Mouse (Mus musculus) kidney, adult 2 months (tissue): Measurements from ENCODE around the gene Soga3. TPM values are rescaled to one million over a fixed set of nuclear protein-coding genes. Genes with fewer than 3 reads are reported as not detected.

Experiments used
- DNase-seq: peaks from one replicate; pipeline ENCODE4 v3.0.0; 2021
- H3K27ac ChIP-seq: fragments of 200-500 bp; 2 replicates; pipeline ENCODE4 v1.5.1; 2012; ENCODE audit warnings: low read depth, low read length, control low read depth, inconsistent platforms; ENCODE audit not compliant: insufficient read depth
- H3K27me3 ChIP-seq: fragments of 200-500 bp; replicated peaks from 2 replicates; pipeline ENCODE4 v1.6.1; 2012; ENCODE audit warnings: mild to moderate bottlenecking, moderate library complexity, low read length, inconsistent platforms; ENCODE audit not compliant: control insufficient read depth, insufficient read depth
- H3K36me3 ChIP-seq: fragments of 200-500 bp; 2 replicates; pipeline ENCODE4 v1.6.1; 2012; ENCODE audit warnings: mild to moderate bottlenecking, moderate library complexity, low read length, inconsistent platforms; ENCODE audit not compliant: control insufficient read depth, insufficient read depth
- H3K4me1 ChIP-seq: fragments of 200-500 bp; 2 replicates; pipeline ENCODE4 v1.6.1; 2011; ENCODE audit warnings: low read length; ENCODE audit not compliant: control insufficient read depth, insufficient read depth
- H3K4me3 ChIP-seq: fragments of 200-500 bp; 2 replicates; pipeline ENCODE4 v1.5.1; 2011; ENCODE audit warnings: mild to moderate bottlenecking, low read depth, low read length, control low read depth; ENCODE audit not compliant: insufficient read depth
- CTCF ChIP-seq: fragments of 200-500 bp; conservative IDR thresholded peaks from 2 replicates; pipeline ENCODE4 v1.5.1; 2011; ENCODE audit warnings: low read depth, mild to moderate bottlenecking, control low read depth, low read length, moderate library complexity, mixed read lengths; ENCODE audit not compliant: insufficient read depth, insufficient read length
- POLR2A ChIP-seq: fragments of 200-500 bp; IDR thresholded peaks from one replicate; pipeline ENCODE4 v1.6.1; 2011; ENCODE audit warnings: low read depth, low read length, control low read depth
- WGBS: fragments of 180-500 bp; shearing (Covaris S2); methylation state at CpG from one replicate; pipeline ENCODE4 v1.1.7; 2018; 5-methylcytosine and 5-hydroxymethylcytosine counted together
- polyA plus RNA-seq: library from polyadenylated mRNA; depleted of rRNA; stranded (reverse); fragments of >200 nt; gene quantifications from 2 replicates; pipeline ENCODE4 v1.2.3, GENCODE M21; 2012

The Soga3 gene
- polyA plus RNA-seq, 1 experiment: 0.09 TPM

DNA sequence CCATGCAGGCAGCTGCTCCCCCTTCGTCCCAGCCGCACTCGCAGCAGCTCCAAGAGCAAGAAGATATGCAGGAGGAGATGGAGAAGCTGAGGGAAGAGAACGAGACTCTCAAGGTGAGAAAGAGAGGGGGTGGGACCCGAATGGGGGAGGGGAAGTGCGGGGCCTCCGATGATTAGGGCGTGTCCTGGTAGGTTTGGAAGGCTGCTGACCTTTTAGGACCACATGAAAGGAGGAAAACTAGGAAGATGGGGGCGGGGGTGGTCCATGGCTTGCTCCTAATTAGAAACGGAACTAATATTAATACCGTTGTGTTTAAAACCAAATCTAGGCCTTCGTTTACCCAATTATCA lies 4.0 kb downstream of the Soga3 start:
- WGBS: under 1% methylated on average over 12 of the region's 12 CpGs
- H3K27ac ChIP-seq: no peak overlapping the region
- no peak for DNase-seq
- H3K36me3 ChIP-seq: no peaks in the 10 kb centered on the region
- no peak for TF ChIP-seq CTCF
- TF ChIP-seq POLR2A: no peak
- H3K4me3 ChIP-seq: no peak overlapping the region
- no peaks in the 10 kb centered on the region for H3K4me1 ChIP-seq
- H3K27me3 ChIP-seq: peaks cover 5% of the 10 kb centered on the region

DNA sequence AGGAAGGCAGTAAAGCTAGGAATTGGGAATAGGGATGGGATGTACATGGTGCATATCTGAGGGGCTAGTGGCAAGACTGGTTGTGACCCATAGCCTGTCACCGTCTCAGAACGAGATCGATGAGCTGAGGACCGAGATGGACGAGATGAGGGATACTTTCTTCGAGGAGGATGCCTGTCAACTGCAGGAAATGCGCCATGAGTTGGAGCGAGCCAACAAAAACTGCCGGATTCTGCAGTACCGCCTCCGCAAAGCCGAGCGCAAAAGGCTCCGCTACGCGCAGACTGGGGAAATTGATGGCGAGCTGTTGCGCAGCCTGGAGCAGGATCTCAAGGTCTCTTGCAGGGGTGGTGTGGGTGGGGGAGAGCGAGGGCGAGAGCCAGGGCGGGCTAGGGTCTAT lies 4.4 kb downstream of the Soga3 start:
- no peak overlapping the region for H3K27ac ChIP-seq
- no peaks in the 10 kb centered on the region for H3K36me3 ChIP-seq
- WGBS: 2% methylated on average over 21 of the region's 21 CpGs
- no peaks in the 10 kb centered on the region for H3K4me1 ChIP-seq
- no peak for DNase-seq
- TF ChIP-seq CTCF (no peak), POLR2A (no peak)
- H3K27me3 ChIP-seq: peaks cover 5% of the 10 kb centered on the region
- H3K4me3 ChIP-seq: no peak overlapping the region

DNA sequence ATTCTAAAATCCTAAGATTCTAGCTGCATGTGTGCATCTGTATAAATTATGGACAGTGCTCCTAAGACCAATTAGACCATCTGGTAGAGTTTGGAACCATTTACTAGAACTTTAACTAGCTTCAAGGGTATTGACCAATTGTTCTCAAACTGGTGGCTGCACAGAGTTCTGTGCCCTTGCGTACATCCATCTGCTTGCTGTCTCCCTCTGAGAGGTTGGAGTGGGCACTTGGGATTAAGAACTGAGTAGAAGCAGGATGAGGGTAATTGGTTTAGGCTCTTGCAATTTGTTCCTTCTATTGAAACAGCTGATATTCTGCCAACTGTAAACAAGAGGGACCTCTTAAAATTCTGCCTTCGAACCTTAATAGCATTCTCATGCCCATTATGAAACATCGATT lies 11.7 kb downstream of the Soga3 start:
- TF ChIP-seq CTCF (no peak), POLR2A (no peak)
- Histone ChIP-seq H3K4me1 (no peaks in the 10 kb centered on the region), H3K36me3 (no peaks in the 10 kb centered on the region), H3K27ac (no peak overlapping the region), H3K4me3 (no peak overlapping the region), H3K27me3 (no peaks in the 10 kb centered on the region)
- 87% methylated on average over 3 of the region's 3 CpGs for WGBS
- no peak for DNase-seq

DNA sequence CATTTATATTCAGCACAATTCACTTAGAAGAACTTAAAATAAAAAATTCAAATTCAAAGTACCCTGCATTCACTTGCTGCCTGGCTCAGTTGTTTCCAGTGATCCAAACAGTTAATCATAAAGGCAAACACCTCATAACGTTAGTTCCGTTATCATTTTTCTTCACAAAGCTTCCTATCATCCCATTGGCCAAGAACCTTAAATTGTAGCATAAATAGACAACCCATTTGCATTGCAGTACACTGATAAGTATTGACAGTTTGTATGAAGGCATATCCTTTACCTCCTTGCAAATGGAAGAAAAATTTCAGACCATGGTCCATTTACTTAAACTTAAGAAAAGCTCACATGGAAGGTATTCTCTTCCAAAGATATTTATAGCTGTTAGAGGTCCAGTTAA lies 18.0 kb downstream of the Soga3 start:
- TF ChIP-seq CTCF: no peak
- no peak for TF ChIP-seq POLR2A

GRCm38 (mm10) chr10:29173778-29174177 lies 30.1 kb downstream of the Soga3 start:
- no peak for TF ChIP-seq CTCF
- TF ChIP-seq POLR2A: no peak
- Histone ChIP-seq H3K27ac (no peak overlapping the region), H3K4me3 (no peak overlapping the region), H3K36me3 (no peaks in the 10 kb centered on the region), H3K27me3 (no peaks in the 10 kb centered on the region), H3K4me1 (no peaks in the 10 kb centered on the region)
- 83% methylated on average over 2 of the region's 2 CpGs for WGBS
- no peak for DNase-seq

More for the DNA sequence above, 18.0 kb downstream of the Soga3 start:
- Histone ChIP-seq H3K27me3 (no peaks in the 10 kb centered on the region), H3K4me1 (no peaks in the 10 kb centered on the region), H3K27ac (no peak overlapping the region), H3K36me3 (no peaks in the 10 kb centered on the region), H3K4me3 (no peak overlapping the region)
- 88% methylated on average over 2 of the region's 2 CpGs for WGBS
- DNase-seq: no peak

DNA sequence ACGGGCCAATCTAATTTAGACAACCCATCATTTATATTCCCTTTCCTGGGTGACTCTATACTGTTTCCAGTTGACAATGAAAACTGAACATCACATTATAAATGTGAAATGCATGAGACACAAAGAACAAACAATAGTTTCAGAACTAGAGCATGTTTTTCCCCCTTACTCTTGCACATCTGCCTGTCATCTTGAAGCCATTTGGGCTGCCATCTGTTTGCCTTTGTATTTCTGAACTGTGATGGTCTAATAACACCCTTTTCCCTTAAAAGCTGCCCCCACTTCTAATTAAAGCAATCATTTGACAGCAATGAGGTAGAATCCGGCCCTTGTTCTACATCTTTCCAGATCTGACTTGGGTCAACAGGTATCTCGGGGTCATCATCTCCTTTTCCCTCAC lies 32.0 kb downstream of the Soga3 start:
- WGBS: 80% methylated on average over 3 of the region's 3 CpGs
- DNase-seq: no peak
- no peaks in the 10 kb centered on the region for H3K36me3 ChIP-seq
- no peaks in the 10 kb centered on the region for H3K27me3 ChIP-seq
- H3K4me1 ChIP-seq: no peaks in the 10 kb centered on the region
- H3K4me3 ChIP-seq: no peak overlapping the region
- no peak for TF ChIP-seq POLR2A
- no peak for TF ChIP-seq CTCF
- H3K27ac ChIP-seq: no peak overlapping the region

DNA sequence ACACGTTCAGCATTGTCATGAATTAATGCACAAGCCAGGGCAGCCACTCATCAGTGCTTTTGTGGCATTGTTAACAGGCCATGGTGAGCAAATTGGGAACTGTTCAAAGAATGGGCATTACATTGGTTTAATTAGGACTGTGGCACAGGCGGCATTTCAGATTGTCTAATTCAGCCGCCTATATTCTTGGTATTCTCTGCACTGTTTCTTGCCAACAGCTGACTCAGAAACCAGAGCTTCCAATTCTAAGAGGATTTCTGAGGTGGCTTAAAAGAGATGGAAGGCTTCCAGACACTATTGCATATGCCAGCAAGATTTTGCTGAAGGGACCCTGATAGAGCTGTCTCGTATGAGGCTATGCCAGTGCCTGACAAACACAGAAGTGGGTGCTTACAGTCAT lies 33.2 kb downstream of the Soga3 start:
- H3K27me3 ChIP-seq: no peaks in the 10 kb centered on the region
- TF ChIP-seq POLR2A (no peak), CTCF (no peak)
- H3K36me3 ChIP-seq: no peaks in the 10 kb centered on the region
- H3K4me1 ChIP-seq: no peaks in the 10 kb centered on the region
- no peak overlapping the region for H3K27ac ChIP-seq
- no peak overlapping the region for H3K4me3 ChIP-seq
- no peak for DNase-seq
- WGBS: 80% methylated on average over 4 of the region's 4 CpGs

DNA sequence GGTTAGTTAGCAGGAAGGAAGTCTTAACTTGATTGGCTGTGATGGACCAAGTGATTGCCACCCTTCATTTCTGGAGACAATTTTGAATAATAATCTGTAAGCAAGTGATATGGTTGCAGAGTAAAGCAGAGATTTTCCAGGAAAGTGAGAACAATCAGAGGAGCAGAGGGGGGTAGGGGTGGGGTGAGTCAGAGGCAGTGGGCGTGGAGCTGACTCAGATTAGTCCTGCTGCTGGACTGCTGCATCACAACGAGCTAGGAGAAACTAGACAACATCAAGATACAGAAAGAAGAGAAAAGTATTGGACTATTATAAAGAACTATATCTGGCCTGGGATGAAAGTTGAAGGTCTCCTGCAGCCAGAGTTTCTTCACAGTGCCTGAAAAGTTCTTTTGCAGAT lies 34.4 kb downstream of the Soga3 start:
- H3K27ac ChIP-seq: no peak overlapping the region
- no peak for DNase-seq

More for the DNA sequence above, 34.4 kb downstream of the Soga3 start:
- no peaks in the 10 kb centered on the region for H3K27me3 ChIP-seq
- no peaks in the 10 kb centered on the region for H3K36me3 ChIP-seq
- no peaks in the 10 kb centered on the region for H3K4me1 ChIP-seq
- no peak overlapping the region for H3K4me3 ChIP-seq
- TF ChIP-seq CTCF (no peak), POLR2A (no peak)
- WGBS: 34% methylated on average over 2 of the region's 2 CpGs
